Mouse (Mus musculus): Measurements from ENCODE around the gene Ush2a.

DNA sequence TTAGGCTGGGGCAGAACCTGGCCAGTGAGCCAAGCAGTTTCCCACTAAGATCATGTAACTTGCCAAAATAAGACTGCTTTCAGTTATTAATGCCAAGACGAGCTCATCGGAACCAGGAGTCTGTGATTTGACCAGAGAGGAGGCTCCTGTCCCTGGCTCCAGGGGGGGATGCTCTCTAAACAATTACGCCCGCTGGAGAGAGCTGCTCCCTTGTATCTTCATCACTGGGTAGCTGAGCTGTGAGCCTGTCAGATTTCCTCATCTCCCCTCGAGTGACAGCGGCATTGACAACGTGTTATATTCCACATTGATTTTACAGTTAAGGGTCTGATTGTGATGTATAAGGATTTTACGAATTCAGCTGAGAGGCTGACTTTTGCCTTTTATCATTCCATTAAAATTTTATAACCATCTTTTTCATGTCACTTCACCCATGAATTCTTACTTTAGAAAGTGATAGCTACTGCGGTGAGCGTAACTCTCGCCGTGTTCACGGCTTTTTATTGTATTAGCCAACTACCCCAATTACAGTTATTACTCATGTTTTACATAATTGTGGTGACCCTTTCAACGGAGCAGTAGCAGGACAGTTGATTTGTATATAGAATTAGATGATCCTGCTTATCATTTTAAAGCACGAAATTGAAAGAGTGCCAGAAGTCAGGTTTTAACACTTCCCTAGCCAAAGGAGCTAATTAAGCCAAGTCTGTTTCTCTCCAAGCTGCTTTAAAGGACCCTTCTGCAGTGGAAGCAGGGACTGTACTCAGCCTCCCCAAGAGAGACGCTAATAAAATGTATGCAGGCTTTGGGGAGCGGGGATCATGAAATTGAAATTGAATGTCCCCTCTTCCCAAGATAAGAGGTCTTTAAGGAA is 463.5 kb downstream of the Ush2a start:
- no peak for TF ChIP-seq POLR2AphosphoS5 (IDR thresholded peaks at IDR 0.05; ENCODE audit: insufficient replicate concordance, low read depth, low read length)
- no peak for TF ChIP-seq CTCF (IDR thresholded peaks at IDR 0.05; ENCODE audit: low read depth, low read length)
- no peak for TF ChIP-seq GATA1 (IDR thresholded peaks at IDR 0.05; ENCODE audit: borderline replicate concordance, low read length)
- no peak for TF ChIP-seq TAL1 (conservative IDR thresholded peaks at IDR 0.05; ENCODE audit: low read depth, low read length)
